Mouse (Mus musculus): ENCODE results near the gene Sarm1. TPM values are rescaled to one million over a fixed set of nuclear protein-coding genes. Genes with fewer than 3 reads are reported as not detected.
"Not testable (repeated sequence)": the region's sequence is repeated elsewhere in the genome, so short reads cannot be mapped to it uniquely, and the experiment has no call there.

The Sarm1 gene
- under 1 TPM; 0.40 to 0.77 (median 0.49) TPM for total RNA-seq (2022)

DNA sequence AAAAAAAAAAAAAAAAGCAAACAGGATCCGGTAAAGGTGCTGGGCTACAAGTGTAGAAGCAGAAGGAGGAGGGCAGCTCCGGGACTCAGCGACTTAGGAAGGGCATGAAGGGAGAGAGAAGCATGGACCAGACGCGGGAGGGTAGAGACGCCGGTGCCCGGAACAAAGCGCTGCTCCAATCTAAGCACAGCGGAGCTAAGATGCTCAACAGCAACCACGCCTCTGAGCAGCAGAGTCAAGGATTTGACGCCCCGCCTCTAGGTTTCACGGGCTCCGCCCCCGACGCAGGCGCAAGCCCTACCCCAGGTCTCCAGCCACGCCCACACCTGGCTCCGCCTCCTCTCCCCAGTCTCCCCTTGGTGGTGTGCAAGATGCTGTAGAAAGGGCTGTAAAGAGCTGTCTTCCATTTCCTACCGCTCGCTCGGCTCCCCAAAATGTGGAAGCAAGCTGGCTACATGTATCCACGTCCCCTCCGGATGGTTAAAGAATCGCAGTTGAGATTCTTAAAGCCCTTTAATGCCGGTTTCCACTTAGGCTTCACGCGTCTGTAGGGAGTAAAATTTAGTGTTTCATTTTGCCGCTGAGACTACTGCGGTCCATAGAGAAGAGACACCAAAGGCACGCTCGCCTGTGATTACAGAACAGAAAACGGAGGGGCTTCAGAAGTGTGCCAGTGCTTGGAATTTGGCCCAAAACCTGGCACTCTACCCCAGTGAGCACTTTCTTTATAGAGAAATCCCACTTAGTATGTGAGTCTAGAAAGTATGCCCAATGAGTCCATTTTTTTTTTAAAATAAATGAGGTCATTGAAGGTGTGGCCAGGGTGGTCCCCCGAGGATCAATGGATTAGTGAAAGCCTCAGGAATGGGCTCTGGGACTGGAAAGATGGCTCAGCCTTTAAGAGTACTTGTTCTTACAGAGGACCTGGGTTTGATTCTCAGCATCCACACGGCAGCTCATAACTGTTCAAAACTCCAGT lies at the start of gene Sarm1:
TSS of gene Sarm1 (minus strand) at position 211 of the 979 bp plus-strand sequence.
- peak; percentile 84 to 88 for DNase-seq (ENCODE audit: low spot score in 2 of 2)

DNA sequence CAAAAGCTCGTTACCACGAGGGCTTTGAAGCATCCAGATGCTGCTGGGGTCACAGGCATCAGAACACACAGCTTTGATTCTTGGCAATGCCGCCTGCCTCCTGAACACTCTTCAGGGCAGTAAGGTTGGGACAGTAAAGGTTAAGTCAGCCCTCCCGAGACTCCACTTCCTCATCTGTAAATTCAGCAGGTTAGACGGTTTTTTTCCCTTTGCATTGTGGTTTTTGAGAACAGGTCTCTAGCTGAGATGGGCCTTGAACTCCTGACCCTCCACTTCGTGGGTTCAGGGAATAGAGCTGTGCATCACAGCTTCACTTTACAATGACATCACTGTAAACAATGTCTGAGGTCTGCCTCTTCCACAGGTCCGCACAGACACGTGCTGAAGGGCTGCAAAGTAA lies 47.6 kb upstream of the Sarm1 start:
- DNase-seq (ENCODE audit: low spot score in 2 of 2) = no peak

DNA sequence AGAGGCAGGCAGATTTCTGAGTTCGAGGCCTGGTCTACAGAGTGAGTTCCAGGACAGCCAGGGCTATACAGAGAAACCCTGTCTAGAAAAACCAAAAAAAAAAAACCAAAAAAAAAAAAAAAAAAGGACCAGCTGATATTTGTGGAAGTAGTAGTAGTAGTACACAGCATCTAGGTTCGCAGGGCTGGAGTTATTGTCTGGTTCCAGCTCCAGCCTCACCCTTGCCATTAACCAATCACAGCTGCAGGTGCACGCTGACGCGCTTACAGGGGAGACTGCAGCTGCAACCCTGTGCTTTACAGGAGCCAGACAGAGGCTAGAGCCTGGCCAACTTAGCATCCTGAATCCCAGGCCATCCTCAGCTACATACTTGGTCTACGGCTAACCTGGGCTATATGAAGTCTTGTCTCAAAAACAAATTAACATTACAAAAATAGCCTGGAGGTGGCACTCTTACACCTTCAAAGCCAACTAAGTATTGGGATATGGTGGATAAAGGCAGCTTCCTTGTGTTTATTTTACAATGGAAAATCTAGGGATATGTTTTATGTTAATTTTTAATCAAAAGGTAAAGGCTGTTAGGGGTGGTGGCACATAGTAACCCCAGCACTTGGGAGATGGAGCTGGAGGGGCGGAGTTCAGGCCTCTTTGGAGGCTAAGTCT lies 47.0 kb upstream of the Sarm1 start:
- DNase-seq (ENCODE audit: low spot score in 2 of 2) = no peak

DNA sequence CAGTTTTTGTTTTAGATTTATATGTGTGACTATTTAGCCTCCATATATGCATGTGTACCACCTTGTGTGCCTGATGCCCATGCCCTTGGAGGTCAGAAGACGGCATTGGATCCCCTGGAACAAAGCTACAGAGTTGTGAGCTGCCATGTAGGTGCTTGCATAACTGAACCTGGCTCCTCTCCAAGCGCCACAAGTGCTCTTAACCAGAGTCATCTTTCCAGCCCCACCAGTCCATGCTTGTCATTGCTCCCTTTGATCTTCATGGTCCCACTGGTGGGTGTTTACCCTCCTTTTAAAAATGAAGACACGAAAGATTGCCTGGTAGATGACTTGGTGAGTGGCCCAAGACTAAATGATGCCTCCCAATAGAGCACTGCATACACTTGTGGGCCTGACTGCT lies 42.8 kb upstream of the Sarm1 start:
- DNase-seq (ENCODE audit: low spot score in 2 of 2) = no peak

DNA sequence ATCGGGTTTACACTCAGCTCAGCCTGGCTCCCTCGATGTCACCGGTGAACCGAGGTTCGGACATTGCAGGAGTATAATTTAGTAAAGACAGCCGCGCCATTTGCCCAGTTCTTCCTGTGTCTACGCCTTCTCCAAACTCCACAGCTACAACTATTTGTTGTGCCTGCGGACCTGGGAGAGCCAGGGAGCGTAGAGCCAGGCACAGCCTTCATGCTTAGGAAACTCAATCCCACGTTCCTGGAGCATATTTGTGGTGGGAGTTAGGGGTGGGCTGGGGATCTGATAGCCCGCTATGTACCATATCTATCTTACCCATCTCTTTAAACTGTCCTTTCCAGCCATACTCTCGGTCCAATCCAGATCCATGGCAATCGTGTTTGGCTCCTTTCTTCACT lies 39.1 kb upstream of the Sarm1 start:
- no peak for DNase-seq (ENCODE audit: low spot score in 2 of 2)

DNA sequence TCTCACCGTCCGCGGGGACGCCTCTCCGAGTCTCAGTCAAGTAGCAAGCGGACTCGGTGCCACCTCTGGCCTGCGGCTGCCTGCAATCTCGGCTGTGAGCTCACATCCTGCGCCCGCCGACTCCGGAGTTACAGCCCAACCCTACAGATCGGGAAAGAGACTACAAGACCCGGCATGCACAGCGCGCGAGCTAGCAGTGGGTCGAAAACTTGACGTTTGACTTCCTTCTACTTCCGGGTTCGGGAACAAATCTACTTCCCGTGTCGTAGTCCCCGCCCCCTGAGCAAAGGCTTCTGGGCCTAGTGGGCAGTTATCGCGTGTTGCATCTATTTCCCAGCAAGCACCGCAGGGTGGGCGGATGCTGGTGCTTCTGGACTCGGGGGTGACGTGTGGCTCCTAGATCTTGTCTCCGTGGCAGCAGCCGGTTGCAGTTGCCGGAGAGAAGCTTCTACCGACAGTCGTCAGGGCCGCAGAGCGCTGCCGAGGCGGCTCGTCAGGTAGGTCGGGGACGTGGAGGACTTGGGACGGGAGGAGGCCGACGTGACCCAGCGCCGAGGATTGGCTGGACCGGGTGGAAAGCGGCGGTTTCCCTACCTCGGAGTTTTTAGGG lies 38.6 kb upstream of the Sarm1 start, which contains the start of the genes Tnfaip1 and Ift20:
TSS of gene Tnfaip1 (minus strand) at position 253 of the 610 bp plus-strand sequence.
TSS of gene Ift20 (plus strand) at position 282 of the 610 bp plus-strand sequence.
- DNase-seq (ENCODE audit: low spot score in 2 of 2) = peak; percentile 94 to 97

DNA sequence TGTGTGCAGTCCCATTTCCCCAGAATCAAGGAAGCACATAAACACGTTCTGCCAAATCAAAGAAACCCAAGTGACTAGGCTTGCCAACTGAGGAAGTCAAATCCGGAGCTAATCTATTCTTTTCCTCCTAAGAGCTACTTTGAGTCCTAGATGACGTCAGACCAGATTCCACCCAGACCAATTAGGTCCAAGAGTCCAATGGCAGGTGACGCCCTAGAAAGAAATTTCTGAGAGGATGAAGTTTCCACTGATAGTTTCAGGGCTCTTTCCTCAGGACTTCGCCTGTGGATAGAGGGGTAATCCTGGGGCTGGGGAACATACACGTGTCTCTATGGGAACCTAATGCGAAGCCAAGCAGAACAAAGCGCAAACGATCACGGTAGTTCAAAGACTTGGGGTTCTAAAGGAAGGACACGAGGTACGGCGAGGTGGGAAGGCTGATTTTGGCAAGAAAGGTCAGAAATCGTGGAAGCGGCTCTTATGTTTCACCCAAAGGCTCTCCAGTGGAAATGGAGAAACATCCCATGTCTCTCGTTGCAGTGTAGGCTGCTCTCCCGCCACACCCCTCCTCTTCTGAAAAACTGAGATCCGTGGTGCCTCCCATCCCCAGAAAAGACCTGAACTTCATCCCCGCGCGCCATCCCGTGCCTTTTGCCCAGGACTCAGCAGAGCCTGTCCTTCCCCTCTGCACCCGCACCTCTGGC lies 38.0 kb upstream of the Sarm1 start:
- no peak for DNase-seq (ENCODE audit: low spot score in 2 of 2)

DNA sequence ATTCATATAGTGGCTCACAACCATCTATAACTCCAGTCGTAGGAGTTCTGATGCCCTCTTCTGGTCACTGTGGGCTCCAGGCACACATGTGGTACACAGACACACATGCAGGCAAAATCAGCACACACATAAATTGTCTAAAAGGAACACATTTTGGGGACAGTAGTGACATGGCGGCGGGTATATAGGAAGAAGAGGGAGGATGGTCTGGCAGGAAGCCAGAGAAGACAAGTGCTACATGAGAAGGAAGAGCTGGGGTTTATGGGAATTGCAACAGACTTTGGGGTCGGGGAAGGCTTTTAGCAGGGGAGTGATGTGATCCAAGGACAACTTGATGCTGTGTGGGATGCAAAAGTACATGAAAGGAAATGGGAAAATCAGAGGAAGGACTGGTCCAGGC lies 37.0 kb upstream of the Sarm1 start:
- DNase-seq (ENCODE audit: low spot score in 2 of 2) = no peak

DNA sequence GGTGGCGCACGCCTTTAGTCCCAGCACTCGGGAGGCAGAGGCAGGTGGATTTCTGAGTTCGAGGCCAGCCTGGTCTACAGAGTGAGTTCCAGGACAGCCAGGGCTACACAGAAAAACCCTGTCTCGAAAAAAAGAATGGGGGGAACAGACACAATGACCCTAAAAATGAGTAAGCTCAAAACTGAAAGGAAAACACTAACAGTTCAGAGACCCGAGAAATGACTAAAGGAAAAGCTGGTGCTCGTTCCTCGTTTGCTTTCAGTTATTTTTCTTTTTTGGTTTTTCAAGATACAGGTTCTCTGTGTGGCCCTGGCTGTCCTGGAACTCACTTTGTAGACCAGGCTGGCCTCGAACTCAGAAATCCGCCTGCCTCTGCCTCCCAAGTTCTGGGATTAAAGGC lies 34.0 kb upstream of the Sarm1 start:
- not testable (repeated sequence) for DNase-seq (ENCODE audit: low spot score in 2 of 2)

DNA sequence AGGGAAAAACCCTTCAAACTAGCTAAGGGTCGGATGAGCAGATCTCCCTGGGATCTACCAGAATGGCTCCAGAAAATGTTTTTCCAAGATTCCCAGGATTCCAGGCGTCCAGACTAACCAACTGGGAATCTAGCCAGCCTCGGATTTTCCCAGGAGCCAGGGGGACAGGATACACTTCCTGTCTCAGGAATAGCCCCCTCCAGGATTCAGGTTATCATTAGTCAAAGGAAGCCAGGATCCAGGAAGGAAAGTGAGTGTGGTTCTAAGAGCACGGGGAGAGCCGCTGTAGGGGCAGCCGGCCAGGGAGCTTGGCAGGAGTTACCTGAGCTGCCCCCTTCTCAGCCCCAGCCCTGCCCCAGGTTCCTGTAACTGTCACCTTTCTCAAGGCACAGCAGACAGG lies 33.5 kb upstream of the Sarm1 start:
- no peak for DNase-seq (ENCODE audit: low spot score in 2 of 2)

DNA sequence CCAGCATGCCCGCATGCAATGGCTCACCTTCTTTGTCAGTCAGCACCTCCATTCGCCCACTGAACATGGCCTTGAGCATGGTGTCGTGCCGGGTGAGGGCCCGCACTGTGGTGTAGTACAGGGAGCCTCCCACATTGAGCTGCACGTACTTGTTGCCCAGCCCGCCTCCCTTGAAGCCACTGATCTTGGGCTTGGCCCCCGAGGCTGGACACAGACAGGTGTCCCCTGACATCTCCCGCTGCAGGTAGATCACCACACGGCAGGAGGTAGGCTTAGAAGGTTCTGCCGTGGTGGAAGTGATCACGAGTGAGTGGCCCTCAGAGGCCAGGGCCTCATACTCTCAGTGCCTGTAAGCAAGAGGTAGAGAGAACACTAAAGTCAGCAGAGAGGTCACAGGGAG lies 32.4 kb upstream of the Sarm1 start:
- no peak for DNase-seq (ENCODE audit: low spot score in 2 of 2)

DNA sequence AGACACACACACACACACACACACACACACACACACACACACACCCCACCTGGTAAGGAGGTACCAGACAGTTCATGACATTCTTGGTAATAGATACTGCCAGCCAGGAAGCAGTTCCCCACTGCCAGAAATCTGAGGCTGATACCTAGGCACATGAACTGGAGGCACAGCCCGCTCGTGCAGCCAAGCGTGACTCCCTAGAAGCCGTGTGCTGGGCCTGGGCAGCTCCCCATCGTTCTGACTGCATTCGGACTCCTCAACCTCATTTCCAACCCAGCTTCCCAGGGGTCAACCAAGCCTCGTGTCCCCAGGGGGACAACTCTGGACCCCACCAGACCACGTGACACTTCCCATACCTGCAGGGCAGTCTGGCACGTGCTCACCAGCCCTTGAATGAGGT lies 31.2 kb upstream of the Sarm1 start:
- DNase-seq (ENCODE audit: low spot score in 2 of 2) = no peak

DNA sequence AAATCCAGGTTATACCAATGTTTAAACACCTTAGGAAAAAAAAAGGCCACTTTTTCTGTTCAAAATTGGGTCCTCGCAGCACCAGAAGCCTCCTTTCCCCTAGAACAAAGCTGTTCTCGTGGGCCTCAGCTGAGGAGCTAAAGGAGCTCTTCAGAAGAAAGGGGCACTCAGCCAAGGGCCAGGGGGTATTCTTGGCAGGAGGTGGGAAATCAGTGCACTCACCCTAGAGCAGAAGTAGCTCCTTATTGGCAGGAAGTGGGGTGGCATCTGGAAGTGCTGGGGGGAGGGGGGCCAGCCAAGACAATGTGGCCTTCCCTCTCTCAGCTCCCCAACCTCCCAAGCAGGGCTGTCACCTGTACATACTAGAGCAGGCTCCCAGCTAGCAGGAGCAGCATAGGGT lies 27.3 kb upstream of the Sarm1 start:
- DNase-seq (ENCODE audit: low spot score in 2 of 2) = no peak

DNA sequence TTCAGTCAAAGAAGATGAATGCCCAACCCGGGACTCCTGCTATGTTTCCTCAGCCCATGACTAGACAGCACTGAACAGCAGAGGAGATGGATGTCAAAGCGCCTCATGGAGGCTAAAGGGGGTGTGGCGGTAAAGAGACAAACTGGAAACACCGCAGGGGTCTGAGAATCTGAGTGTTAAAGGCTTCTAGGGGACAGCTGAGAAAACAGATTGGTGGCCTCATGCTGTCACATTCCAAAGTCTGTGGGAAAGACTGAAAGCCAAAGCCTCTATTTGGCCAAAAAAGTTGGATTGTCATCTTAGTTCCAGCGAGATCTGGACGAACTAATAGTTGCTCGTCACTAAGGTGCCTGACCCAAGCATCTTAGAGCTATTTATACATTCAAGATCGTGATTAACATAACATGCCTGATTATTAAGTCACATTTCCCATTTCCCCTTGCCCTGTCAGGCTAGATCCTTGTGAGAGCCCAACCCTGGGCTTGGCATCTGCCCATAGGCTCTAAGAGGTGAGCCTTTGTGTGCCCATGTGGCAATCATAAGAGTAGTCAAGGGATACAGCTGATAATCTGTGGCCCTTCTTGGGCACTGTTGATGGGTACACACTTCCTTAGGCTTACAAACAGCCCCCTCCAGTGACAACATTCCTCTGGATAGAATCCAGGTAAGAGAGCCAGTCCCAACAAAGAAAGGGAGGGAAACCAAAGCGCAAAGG lies 25.8 kb upstream of the Sarm1 start:
- DNase-seq (ENCODE audit: low spot score in 2 of 2) = no peak

DNA sequence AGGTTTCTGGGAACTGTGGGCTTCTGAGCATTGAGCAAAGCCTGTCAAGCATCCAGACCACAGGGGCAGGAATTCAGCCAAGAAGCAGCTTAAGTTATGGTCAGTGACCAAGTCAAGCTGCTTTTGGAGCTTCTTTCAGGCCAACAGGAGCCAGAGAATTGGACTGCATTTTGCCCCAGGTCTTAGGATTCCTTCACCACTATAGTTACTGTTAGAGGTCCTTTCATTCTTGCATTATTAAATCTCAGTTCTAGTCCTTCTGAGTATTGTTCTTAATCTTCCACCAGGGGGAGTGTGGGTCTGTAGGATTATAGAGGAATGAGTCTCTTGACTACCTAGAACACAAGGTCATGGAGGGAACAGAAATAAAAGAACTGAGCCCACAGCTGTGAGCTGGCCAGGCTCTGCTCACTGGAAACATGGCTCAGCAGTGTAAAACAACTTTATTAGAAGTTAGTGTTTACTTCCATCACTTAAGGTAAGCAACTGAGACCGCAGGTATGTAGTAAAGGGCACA lies 25.0 kb upstream of the Sarm1 start:
- DNase-seq (ENCODE audit: low spot score in 2 of 2) = peak in 1 of 2 experiments; percentile 25

DNA sequence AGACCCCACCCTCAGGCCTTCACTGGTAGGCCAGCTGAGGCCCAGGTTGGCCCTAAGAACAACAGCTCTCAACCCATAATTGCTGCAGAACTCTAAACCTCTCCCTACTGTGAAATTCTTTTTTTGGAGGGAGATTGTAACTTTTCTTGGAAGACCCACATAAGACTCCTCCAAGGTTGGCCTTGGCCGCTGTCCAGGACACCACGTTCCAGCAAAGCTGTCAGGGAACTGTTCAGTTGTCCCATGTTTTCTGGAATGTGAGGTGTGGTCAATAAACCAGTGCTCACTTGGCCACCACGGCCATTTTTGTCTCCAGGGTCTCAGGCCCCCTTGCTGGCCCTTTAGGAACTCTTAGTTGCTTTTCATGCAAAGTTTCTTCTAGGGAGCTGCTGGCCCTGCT lies 24.3 kb upstream of the Sarm1 start:
- DNase-seq (ENCODE audit: low spot score in 2 of 2) = no peak

DNA sequence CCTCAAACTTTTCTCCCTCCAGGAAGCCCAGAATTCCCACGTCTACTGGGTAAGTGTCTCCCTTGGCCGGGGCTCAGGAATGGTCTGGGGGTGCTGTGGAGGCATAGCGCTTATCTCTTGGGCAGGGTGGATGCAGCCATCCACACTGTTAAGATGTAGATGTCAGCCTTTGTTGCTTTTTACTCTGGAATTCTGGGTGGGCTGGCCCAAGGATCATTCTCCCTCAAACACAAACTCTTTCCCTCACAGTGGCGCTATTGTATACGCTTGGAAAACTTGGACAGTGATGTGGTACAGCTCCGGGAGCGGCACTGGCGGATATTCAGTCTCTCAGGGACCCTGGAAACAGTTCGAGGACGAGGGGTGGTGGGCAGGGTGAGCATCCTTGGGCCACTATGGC lies 21.4 kb upstream of the Sarm1 start:
- no peak for DNase-seq (ENCODE audit: low spot score in 2 of 2)

DNA sequence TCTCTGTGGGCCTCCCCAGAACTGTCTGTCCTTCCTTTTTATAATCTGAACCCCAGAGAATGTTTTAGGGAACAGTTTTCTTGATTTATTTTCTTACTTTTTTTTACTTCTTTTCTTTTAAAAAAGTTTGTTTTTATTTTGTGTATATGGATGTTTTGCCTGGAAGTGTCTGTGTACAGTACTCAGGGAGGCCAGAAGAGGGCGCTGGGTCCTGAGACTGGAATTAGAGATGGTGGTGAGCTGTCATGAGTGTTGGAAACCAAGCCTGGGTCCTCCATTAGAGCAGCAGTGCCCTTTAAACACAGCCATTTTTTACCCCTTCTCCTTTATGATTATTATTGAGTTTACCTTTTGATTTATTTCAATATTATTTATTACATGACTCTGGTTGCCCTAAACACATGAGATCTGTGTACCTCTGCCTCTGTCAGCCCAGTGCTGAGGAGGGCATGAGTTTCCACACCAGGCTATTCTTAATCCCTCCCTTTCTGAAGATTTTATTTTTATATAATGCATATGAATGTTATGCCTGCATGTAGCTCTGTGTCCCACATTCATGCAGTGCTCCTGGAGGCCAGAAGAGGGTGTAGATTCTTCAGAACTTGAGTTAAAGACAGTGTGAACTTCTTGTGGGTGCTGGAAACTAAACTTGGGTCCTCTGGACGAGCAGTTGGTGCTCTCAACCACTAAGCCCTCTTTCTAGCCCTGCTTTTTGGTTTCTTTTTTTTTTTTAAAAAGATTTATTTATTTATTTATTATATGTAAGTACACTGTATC lies 18.2 kb upstream of the Sarm1 start:
- no peak for DNase-seq (ENCODE audit: low spot score in 2 of 2)

DNA sequence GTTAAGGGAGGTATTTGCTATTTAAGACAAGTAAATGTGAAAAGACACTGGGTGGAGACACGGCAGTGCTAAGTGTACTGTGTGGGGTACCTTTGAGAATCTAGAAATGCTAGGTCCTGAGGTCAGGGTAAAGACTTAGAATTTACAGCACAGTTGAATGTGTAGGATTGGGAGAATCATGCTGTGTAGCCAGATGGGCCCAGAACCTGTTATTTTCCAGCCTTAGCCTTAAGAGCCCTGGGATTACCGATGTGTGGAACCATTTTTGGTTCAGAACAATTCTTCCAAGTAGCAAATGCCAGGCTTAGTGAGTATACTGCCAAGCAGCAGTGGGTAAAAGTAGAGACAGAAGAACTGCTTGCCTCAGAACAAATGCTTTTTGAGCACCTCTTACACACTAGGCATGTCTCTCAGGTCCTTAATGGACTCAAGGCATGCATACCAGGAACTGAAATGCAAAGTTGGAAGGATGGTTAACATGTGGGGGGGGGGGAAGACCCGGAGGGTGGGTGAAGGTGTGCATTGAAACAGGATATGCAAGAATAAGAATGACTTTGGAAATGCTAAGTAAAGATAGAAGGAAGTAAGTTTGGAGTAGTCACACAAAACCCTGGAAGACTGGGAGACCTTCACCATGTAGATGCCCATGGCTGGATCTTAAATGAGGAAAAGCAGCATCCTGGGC lies 15.7 kb upstream of the Sarm1 start:
- no peak for DNase-seq (ENCODE audit: low spot score in 2 of 2)

All from gastrocnemius, adult 8-10 months (tissue).